Mouse (Mus musculus): ENCODE results near the gene Ankrd13b. TPM values are rescaled to one million over a fixed set of nuclear protein-coding genes. Genes with fewer than 3 reads are reported as not detected.

Ankrd13b gene
- total RNA-seq, 1 experiment from 2014 or later: 13.2 TPM

DNA sequence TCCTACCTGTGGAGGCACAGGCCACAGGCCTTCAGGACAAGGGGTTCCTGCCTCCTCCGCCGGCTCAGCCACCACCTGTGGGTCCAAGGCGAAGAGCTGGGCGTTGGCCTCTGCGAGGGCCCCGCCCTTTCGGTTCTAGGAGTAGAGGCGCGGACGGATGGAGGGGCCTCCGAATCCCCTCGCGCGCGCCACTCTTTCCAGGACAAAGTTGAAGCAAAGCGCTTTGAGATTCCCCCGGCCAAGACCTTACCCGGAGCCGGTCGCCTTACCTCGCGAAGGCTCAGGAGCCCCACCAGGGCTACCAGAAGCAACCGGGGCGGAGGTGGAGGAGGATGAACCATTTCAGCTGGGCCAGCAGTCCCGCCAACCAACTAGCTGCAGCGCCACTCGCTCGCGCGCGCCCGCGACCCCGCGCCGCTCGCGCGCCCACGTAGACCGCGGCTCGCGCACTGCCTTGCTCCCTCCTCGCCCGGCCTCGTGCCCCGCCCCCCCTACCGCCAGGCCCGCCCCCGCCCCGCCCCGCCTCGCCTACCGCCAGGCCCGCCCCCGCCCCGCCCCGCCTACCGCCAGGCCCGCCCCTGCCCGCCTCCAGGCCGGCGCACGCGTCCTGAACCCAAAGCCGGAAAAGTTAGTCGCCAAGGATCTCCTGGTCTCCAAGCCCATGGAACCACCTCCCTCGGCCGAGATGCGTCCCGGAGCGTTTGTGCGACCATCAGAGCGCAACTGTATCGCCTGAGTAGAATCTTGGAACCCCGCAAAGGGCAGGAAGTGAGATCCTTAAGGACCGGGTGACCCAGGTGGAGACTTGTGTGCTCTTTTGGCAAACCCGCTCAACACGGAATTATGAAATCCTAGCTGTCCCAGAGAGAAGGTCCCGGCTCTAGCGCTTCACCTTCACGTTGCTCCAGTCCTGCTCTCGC is 23.7 kb upstream of the Ankrd13b start:
- peak; percentile 36 to 44 for ATAC-seq (replicated peaks in 1 of 2; ENCODE audit: insufficient read depth in 1 of 2, low FRiP score in 2 of 2, low TSS enrichment in 1 of 2, low read depth in 1 of 2, poor library complexity in 2 of 2, severe bottlenecking in 2 of 2)

DNA sequence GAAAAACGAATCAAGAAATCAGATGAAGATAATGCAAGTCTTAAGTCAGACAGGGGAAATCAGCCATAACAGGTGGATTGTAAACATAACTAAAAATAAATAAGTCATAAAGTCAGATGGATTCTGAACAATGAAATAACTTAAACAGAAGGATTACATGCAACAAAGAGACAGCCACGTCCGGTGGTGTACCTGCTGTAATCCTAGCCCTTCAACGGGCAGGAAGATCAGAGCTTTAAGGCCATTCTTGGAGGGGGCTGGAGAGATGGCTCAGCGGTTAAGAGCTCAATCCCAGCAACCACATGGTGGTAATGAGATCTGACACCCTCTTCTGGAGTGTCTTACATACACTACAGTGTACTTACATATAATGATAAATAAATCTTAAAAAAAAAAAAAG is 21.9 kb upstream of the Ankrd13b start:
- ATAC-seq (replicated peaks in 1 of 2; ENCODE audit: insufficient read depth in 1 of 2, low FRiP score in 2 of 2, low TSS enrichment in 1 of 2, low read depth in 1 of 2, poor library complexity in 2 of 2, severe bottlenecking in 2 of 2): no peak

DNA sequence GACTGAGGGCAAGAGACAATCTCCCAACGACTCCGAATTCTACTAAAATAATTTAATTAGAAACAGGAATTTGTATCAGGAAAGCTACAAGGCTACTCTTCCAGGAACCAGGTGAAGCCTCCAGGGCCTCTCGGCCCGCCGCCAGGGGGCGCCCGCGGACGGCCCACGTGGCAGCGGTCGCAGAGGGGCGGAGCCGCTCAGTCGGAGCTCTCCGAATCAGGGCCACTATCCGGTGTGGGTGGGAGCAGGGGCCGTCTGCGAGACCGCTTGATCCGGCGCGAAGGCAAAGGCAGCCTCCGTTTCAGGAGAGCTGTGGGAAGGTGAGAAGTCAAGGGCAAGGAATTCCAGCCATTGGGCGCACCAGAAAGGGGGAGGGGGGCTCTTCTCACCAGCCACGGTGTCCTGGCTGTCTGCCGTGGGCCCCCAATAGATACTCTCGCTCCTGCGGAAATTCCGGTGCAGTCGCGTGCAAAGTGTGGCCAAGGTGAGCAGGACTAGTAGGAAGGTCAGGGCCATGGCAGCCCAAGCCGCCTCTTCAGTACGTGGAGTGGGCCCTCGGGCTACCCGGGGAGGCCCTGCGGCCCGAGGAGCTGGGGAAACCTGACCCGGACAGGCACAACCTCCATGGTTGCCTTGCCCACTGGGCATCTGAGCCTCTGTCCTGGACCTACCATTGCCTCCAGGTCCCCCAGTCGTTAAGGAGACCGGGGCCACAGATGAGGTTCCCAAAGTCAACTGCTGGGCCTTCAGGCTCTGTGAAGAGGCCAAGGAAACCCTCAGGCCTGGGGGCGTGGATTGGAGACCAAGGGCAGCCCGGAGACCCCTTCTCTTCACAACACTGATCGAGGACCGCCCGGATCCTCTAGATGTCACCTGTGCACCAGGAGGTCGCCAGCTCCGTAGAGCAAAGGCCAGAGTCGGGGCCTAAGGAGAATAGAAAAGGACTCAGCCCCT is 18.9 kb upstream of the Ankrd13b start:
- ATAC-seq (replicated peaks in 1 of 2; ENCODE audit: insufficient read depth in 1 of 2, low FRiP score in 2 of 2, low TSS enrichment in 1 of 2, low read depth in 1 of 2, poor library complexity in 2 of 2, severe bottlenecking in 2 of 2): peak; percentile 69 to 76; a peak in 3 of 4 replicates

DNA sequence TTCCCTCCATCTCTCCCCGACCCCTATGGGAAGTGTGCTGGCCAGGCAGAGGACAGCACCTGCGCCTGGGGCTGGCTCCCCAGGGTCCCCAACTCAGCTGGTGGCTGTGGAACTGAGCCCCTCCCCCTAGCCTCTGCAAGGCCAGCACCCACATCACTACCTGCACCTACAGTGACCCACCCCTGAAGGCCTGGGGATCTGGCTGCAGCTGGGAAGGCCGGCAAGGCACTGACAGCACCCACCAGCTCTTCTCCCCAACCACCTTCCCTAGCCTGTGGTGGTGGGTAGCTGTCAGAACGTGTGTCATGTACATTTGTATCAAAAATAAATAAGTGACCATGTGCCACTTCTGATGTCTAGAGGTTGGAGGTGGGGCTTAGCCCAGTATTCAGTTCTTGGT is 17.9 kb upstream of the Ankrd13b start:
- ATAC-seq (replicated peaks in 1 of 2; ENCODE audit: insufficient read depth in 1 of 2, low FRiP score in 2 of 2, low TSS enrichment in 1 of 2, low read depth in 1 of 2, poor library complexity in 2 of 2, severe bottlenecking in 2 of 2): no peak

DNA sequence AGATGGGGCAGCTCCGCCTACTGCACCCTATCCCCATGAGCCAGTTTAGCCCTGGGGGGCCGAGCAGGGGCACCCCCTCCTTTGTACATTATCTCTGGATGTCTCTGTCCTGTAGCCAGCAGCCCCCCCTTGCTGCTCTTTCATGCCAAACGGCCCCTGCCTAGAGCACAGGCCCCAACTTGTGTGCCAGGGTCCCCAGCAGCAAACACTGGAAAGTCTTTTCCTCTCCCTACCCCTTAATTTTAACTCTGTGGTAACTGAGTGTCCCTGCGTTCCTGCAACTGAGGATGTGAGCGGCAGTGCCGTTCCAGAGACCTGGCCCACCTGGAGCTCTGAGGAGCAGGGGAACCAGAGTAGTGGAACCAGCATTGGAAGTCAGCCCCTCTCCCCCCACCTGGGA is 17.5 kb upstream of the Ankrd13b start:
- ATAC-seq (replicated peaks in 1 of 2; ENCODE audit: insufficient read depth in 1 of 2, low FRiP score in 2 of 2, low TSS enrichment in 1 of 2, low read depth in 1 of 2, poor library complexity in 2 of 2, severe bottlenecking in 2 of 2): no peak

DNA sequence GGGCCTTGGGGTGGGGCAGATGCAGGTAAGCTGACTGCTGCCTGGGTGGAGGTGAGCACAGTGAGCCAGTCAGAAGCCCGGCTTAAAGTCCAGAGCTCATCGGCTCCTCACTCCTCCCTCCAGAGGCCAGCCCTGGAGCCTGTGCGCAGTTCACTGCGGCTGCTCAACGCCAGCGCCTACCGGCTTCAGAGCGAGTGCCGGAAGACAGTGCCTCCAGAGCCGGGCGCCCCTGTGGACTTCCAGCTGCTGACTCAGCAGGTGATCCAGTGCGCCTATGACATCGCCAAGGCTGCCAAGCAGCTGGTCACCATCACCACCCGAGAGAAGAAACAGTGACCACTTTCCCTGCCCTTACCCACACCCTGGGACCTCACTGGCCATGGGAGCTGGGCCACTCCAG is 16.8 kb upstream of the Ankrd13b start:
- no peak for ATAC-seq (replicated peaks in 1 of 2; ENCODE audit: insufficient read depth in 1 of 2, low FRiP score in 2 of 2, low TSS enrichment in 1 of 2, low read depth in 1 of 2, poor library complexity in 2 of 2, severe bottlenecking in 2 of 2)

DNA sequence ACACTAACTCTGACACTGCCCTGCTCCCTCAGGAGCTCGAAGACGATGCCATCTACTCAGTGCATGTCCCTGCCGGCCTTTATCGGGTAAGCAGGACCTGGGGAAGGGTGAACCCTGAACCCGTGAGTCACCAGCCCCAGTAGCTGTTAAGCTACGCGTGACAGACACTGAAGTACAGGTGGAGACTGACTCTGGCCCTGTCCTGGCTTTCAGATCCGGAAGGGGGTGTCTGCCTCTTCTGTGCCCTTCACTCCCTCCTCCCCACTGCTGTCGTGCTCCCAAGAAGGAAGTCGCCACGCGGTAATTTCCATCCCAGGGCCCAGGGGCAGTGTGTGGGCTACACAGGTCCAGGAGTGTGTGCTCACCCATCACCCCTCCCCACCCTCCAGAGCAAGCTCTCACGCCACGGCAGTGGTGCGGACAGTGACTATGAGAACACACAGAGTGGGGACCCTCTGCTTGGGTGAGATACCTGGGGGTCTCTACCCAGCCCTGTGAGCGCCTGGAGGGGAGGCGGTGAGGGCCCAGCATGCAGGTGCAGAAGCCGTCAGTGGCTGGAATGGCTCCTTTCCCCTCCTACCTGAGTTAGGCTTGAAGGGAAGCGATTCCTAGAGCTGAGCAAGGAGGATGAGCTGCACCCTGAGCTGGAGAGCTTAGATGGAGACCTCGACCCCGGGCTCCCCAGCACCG is 16.0 kb upstream of the Ankrd13b start:
- ATAC-seq (replicated peaks in 1 of 2; ENCODE audit: insufficient read depth in 1 of 2, low FRiP score in 2 of 2, low TSS enrichment in 1 of 2, low read depth in 1 of 2, poor library complexity in 2 of 2, severe bottlenecking in 2 of 2): no peak

DNA sequence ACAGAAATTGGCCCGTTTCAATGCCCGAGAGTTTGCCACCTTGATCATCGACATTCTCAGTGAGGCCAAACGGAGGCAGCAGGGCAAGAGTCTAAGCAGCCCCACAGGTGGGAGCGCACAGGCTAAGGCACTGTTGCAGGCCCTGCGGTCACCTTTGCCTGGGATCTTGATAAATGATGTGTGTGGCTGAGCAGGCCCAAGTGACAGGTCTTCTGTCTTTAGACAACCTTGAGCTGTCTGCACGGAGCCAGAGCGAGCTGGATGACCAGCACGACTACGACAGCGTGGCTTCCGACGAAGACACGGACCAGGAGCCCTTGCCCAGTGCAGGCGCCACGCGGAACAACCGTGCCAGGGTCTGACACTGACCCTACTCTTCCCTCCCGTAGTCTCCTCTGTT is 14.9 kb upstream of the Ankrd13b start:
- no peak for ATAC-seq (replicated peaks in 1 of 2; ENCODE audit: insufficient read depth in 1 of 2, low FRiP score in 2 of 2, low TSS enrichment in 1 of 2, low read depth in 1 of 2, poor library complexity in 2 of 2, severe bottlenecking in 2 of 2)

DNA sequence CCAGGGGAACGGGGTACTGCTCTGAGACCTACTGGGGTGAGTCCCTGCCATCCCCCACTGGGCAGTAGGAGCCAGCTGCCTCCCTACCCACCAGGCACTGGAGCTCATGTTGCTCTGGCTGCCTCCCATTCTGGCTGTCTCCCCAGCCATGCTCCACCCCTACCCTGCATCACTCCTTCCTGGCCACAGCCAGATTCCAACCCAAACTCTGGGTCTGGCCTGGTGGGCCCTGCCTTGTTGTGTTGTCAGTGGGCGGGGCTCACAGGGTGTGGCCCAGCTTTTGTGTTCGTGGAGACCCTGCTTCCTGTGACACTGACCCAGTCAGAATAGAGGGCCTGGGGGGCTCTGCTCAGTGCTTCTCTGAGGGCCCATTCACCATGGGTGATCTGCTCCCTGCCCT is 14.0 kb upstream of the Ankrd13b start:
- no peak for ATAC-seq (replicated peaks in 1 of 2; ENCODE audit: insufficient read depth in 1 of 2, low FRiP score in 2 of 2, low TSS enrichment in 1 of 2, low read depth in 1 of 2, poor library complexity in 2 of 2, severe bottlenecking in 2 of 2)

DNA sequence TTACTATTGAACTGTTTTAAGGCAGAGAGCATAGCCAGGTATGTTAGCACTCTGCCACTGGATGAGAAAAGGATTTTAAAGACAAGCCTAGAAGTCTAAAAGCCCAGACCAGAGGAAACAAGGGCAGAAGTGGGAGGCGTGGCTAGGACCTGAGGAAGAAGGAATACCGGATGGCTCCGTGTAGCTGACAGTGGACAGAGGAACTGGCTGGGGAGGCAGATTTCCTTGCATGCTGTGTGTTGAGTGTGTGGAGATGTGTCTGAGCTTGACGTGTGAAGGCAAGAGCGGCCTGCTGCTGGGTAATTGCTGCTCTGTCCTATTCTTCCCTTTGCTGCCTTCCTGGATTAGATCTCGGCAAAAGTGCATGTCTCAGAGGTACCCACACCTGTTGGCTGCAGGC is 13.0 kb upstream of the Ankrd13b start:
- ATAC-seq (replicated peaks in 1 of 2; ENCODE audit: insufficient read depth in 1 of 2, low FRiP score in 2 of 2, low TSS enrichment in 1 of 2, low read depth in 1 of 2, poor library complexity in 2 of 2, severe bottlenecking in 2 of 2): no peak

DNA sequence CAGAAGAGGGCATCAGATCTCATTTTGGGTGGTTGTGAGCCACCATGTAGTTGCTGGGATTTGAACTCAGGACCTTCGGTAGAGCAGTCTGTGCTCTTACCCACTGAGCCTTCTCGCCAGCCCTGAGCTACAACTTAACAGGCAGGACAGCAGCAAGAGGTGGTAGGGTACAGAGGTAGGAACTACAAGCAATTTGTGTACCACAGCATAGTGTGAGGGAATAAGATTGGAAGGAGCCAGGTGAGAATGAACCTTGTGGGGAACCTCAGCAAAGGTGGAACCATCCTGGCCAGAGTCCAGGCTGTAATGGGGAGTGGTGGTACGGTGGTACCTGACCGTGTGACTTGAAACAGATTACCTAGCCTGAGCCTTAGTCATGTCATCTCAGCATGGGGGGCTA is 12.5 kb upstream of the Ankrd13b start:
- ATAC-seq (replicated peaks in 1 of 2; ENCODE audit: insufficient read depth in 1 of 2, low FRiP score in 2 of 2, low TSS enrichment in 1 of 2, low read depth in 1 of 2, poor library complexity in 2 of 2, severe bottlenecking in 2 of 2): no peak

DNA sequence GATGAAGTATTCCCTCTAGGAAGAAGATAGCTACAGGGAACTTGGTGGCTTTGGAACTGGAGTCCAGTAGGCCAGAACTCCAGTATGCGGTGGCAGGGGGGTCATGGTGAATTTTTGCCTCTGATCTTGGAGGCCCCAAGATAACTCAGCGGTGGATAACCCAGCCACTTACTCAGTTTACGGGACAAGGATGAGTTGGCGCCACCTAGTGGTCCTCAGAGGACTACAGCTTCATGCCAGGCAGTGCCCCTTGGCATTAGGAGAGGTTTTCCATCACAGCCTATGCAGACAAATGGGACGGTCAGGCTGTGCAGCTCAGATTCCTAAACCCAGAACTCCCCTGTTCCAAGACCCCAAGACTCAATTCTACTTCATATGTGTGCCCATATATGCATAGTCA is 11.9 kb upstream of the Ankrd13b start:
- peak; percentile 58 to 59 for ATAC-seq (replicated peaks in 1 of 2; ENCODE audit: insufficient read depth in 1 of 2, low FRiP score in 2 of 2, low TSS enrichment in 1 of 2, low read depth in 1 of 2, poor library complexity in 2 of 2, severe bottlenecking in 2 of 2)

DNA sequence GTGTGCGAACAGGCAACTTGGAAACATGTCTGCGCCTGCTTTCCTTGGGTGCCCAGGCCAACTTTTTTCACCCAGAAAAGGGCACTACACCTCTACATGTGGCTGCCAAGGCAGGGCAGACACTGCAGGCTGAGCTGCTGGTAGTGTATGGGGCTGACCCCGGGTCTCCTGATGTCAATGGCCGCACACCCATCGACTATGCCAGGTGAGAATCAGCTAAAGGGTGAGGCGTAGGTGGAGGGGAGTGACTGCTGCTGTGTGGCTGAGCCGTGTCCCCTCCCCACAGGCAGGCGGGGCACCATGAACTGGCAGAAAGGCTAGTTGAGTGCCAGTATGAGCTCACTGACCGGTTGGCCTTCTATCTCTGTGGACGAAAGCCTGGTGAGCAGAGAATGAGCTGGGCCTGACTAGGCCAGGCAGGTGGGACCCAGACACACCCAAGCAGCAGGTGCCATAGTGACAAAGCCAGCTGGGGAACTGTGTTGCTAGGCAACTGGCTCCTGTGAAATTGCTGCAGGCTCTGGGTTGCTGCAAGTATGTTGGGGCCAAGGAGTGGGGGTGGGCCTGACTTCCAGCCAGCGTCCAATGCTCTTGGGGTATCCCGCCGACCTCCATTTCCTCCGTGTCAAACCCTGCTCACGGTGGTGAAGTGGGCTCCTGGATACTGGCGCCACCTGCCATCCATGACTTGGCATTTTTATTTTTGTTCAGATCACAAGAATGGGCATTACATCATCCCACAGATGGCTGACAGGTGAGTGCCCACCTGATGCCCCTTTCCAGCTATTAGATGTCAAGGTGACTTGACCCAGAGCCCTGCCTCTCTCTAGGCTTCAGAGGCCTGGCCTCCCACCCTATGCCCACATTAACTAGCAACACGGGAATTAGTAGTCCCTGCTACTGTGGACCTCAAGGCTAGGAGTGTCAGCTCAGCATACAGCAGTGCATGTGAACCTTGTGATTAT is 11.2 kb upstream of the Ankrd13b start:
- no peak for ATAC-seq (replicated peaks in 1 of 2; ENCODE audit: insufficient read depth in 1 of 2, low FRiP score in 2 of 2, low TSS enrichment in 1 of 2, low read depth in 1 of 2, poor library complexity in 2 of 2, severe bottlenecking in 2 of 2)

DNA sequence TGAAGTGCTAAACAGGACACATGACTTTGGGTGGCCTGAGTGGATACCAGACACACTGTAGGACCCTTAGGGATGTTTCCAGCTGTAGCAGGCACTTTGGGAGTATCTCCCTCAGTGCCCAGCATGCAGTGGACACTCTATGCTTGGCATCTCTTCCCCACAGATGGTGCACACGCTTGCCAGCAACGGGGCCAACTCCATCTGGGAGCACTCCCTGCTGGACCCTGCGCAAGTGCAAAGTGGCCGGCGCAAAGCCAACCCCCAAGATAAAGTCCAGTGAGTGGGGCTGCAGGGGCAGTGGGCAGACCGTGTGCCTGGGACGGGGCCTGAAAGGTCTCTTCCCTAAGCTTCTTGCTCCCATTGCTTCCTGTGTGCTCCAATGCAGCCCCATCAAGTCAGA is 9.9 kb upstream of the Ankrd13b start:
- ATAC-seq (replicated peaks in 1 of 2; ENCODE audit: insufficient read depth in 1 of 2, low FRiP score in 2 of 2, low TSS enrichment in 1 of 2, low read depth in 1 of 2, poor library complexity in 2 of 2, severe bottlenecking in 2 of 2): no peak

DNA sequence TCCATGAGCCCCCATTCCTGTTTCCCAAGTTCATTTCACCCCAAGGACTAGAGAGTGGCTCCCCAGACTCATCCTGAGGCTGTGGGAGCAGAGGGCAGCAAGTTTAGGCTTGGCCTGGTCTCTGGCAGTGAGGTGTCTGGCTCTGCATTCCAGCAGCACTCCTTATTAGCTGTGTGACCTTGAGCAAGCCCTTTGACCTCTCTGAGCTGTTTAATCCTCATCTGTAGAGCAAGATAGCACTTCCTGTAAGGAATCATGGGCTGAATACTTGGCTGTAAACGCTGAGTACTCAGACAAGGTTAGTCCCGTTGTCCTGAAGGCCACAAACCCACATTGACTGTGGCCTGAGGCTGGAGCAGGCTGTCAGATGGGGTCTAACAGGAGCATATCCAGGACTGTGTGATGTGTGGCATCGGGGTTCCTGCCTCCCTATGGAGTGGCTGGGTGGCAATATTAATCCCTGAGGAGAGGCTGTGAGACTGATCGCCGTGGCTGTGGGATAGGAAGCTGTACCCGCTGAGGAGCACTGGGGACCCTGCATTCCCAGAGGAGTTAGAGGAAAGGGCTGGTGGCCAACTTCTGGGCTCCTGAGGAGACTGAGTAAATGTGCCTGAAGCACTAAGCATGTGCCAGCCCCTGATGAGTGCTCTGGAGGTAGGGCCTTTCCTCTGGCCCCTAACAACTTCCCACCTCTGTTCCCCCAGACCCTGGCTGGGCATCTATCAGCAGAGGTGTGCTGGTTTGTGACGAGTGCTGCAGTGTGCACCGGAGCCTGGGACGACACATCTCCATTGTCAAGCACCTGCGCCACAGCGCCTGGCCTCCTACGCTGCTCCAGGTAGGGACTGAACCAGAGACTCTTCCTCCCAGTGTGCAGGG is 9.0 kb upstream of the Ankrd13b start:
- ATAC-seq (replicated peaks in 1 of 2; ENCODE audit: insufficient read depth in 1 of 2, low FRiP score in 2 of 2, low TSS enrichment in 1 of 2, low read depth in 1 of 2, poor library complexity in 2 of 2, severe bottlenecking in 2 of 2): no peak

DNA sequence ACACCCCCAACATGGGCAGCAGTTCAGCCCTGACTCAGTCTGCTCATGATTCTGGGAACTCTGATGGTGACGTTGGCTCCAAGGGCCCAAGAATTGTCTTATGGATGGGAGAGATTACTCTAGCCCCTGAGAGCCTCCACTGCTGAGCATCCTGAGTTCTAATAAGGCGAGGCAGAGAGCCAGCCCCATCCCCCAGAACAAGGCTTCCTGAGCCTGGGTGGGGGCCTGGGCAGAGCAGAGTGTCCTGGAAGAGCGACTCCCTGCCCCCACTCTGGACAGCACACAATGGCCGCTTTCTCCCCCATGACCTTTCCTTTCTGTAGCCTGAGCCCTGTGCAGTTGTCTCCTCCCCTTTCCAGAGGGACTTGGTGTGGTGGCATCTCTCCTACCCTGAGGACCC is 8.4 kb upstream of the Ankrd13b start:
- ATAC-seq (replicated peaks in 1 of 2; ENCODE audit: insufficient read depth in 1 of 2, low FRiP score in 2 of 2, low TSS enrichment in 1 of 2, low read depth in 1 of 2, poor library complexity in 2 of 2, severe bottlenecking in 2 of 2): no peak
